ENCODE assay signal across 8 mouse cellular contexts in the genomic region with DNA sequence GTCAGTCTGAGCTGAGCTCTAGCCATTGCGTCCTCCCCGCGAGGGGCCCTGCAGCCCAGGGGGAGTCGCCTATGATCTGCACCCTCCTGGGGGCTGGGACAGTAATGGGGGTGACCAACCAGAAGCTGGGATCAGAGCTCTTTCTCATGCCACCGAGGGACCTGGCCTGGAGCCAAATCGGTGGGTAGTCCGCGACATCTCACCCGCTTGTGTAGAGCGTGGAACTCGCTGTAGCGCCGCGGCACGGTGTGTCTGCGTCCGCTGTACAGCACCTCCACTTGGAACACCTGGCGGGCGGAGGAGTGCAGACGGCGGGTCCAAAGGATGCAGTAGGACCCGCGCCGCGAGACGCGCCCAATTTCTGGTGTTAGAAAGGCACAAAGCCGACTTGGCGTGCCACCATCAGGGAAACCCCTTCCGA. TPM values are rescaled to one million over a fixed set of nuclear protein-coding genes. Genes with fewer than 3 reads are reported as not detected.
DNase-seq lines count a peak whose midpoint lies in the region; ATAC-seq and TF ChIP-seq lines count a peak whose summit lies in the region.

No protein-coding gene starts in this region.

- H3K27me3 ChIP-seq in heart, postnatal 0 days (ENCODE audit: control insufficient read depth, insufficient read depth, low read length), result peaks cover 13% of the 10 kb centered on the region; the same call in 1 of the 2 replicates
- no peaks in the 10 kb centered on the region for H3K27me3 ChIP-seq in myocyte (ENCODE audit: control insufficient read depth, insufficient read depth, insufficient read length)

- no peak overlapping the region for H3ac ChIP-seq in myocyte (ENCODE audit: control insufficient read depth, insufficient read length)

- H3K79me2 ChIP-seq in myocyte (ENCODE audit: control insufficient read depth, insufficient read depth), result no peaks in the 10 kb centered on the region

- H3K4me2 ChIP-seq in heart, postnatal 0 days (ENCODE audit: low read depth, low read length), result peak overlapping the region; percentile 88
- peak overlapping the region; percentile 80 for H3K4me2 ChIP-seq in myocyte (ENCODE audit: low read depth)

- peak overlapping the region; percentile 50 for H3K4me3 ChIP-seq in heart, postnatal 0 days (ENCODE audit: low read depth, low read length)
- H3K4me3 ChIP-seq in myocyte, result peak overlapping the region; percentile 17

- ATAC-seq in heart, postnatal 0 days (ENCODE audit: insufficient read depth, low read depth), result peak; percentile 31; the same call in 1 of the 2 replicates

- peak overlapping the region; percentile 46 for H3K9ac ChIP-seq in heart, postnatal 0 days (replicated peaks; ENCODE audit: low read depth, low read length)

- 1% methylated on average over 30 of the region's 30 CpGs for WGBS in heart, postnatal 0 days

- no peak for TF ChIP-seq POLR2A in myocyte (IDR thresholded peaks at IDR 0.05; ENCODE audit: insufficient read length, low read depth)

- peaks cover 9% of the 10 kb centered on the region; the same call in 1 of the 2 replicates for H3K4me1 ChIP-seq in heart, postnatal 0 days (ENCODE audit: control insufficient read depth, insufficient read depth)

- peak; percentile 48 for DNase-seq in embryo, embryonic 11 days
- DNase-seq in embryo, embryonic 10.5 days (ENCODE audit: low spot score), result no peak
- DNase-seq in CD4-positive, CD25-positive, alpha-beta regulatory T cell, adult 2 months (ENCODE audit: low read depth, low spot score), result peak; percentile 53
- DNase-seq in cerebellum, adult 9-11 months, result peak; percentile 48
- no peak for DNase-seq in heart, postnatal 0 days (ENCODE audit: low spot score)
- DNase-seq in liver (peak; percentile 69), adipocyte (ENCODE audit: low spot score) (no peak)

- no peaks in the 10 kb centered on the region for H3K9me3 ChIP-seq in heart, postnatal 0 days (replicated peaks; ENCODE audit: control insufficient read depth, low read length)

- H3K27ac ChIP-seq in heart, postnatal 0 days (ENCODE audit: low read depth), result no peak overlapping the region

- H3K36me3 ChIP-seq in heart, postnatal 0 days (replicated peaks; ENCODE audit: control insufficient read depth, insufficient read depth, low read length), result peaks cover 30% of the 10 kb centered on the region
- H3K36me3 ChIP-seq in myocyte (ENCODE audit: control insufficient read depth, insufficient read depth), result peaks cover 9% of the 10 kb centered on the region

- no peak for TF ChIP-seq EP300 in heart, postnatal 0 days (IDR thresholded peaks at IDR 0.05; ENCODE audit: low read depth)

- no peak for TF ChIP-seq CTCF in heart, postnatal 0 days (IDR thresholded peaks at IDR 0.05; ENCODE audit: low read depth)

TF ChIP-seq in myocyte, 11 proteins besides CTCF, POLR2A, EP300 and RAD21:
- TF ChIP-seq POLR2AphosphoS2 (IDR thresholded peaks at IDR 0.05; ENCODE audit: insufficient read length, low read depth), result no peak
- TF ChIP-seq TCF12 (IDR thresholded peaks at IDR 0.05; ENCODE audit: insufficient read depth, poor library complexity, severe bottlenecking), result no peak
- no peak for TF ChIP-seq MAX (IDR thresholded peaks at IDR 0.05; ENCODE audit: low read depth)
- no peak for TF ChIP-seq CEBPB (IDR thresholded peaks at IDR 0.05; ENCODE audit: insufficient read depth, poor library complexity, severe bottlenecking)
- no peak for TF ChIP-seq MYOG (IDR thresholded peaks at IDR 0.05; ENCODE audit: control insufficient read depth in 1 of 3, insufficient read depth in 1 of 3, insufficient read length in 2 of 3, low read depth in 2 of 3)
- no peak for TF ChIP-seq MYOD1 (IDR thresholded peaks at IDR 0.05; ENCODE audit: control insufficient read depth in 1 of 3, insufficient read length in 2 of 3, low read depth in 2 of 3)
- no peak for TF ChIP-seq SRF (IDR thresholded peaks at IDR 0.05; ENCODE audit: control insufficient read depth, insufficient read length, low read depth)

RNA-seq across cellular contexts. Expression of gene Snx22, which starts 0.5 kb away (rescaled TPM):
- total RNA-seq in heart, postnatal 0 days (2014; rRNA removed; ENCODE audit: low replicate concordance), result 3.0 TPM in 1 of 2 replicates, not detected in the other
- polyA plus RNA-seq in heart, postnatal 0 days (2015; fragmentation: Nextera tagmentation; extraction: Ambion mirVana), result 0.74 and 0.98 TPM in 2 replicates
- polyA plus RNA-seq in myocyte (2012; fragmentation: generic; extraction: Trizol), result 1.8 TPM

RNA-seq across cellular contexts. Expression of gene Ppib, which starts 9.0 kb away (rescaled TPM):
- 261 and 277 TPM in 2 replicates for total RNA-seq in heart, postnatal 0 days (2014; rRNA removed; ENCODE audit: low replicate concordance)
- polyA plus RNA-seq in heart, postnatal 0 days (2015; fragmentation: Nextera tagmentation; extraction: Ambion mirVana), result 310 and 323 TPM in 2 replicates
- polyA plus RNA-seq in myocyte (2012; fragmentation: generic; extraction: Trizol), result 651 TPM

RNA-seq across cellular contexts. Expression of gene Snx1, which starts 57.4 kb away (rescaled TPM):
- 38.0 and 63.4 TPM in 2 replicates for total RNA-seq in heart, postnatal 0 days (2014; rRNA removed; ENCODE audit: low replicate concordance)
- polyA plus RNA-seq in heart, postnatal 0 days (2015; fragmentation: Nextera tagmentation; extraction: Ambion mirVana), result 44.6 and 47.3 TPM in 2 replicates
- polyA plus RNA-seq in myocyte (2012; fragmentation: generic; extraction: Trizol), result 82.9 TPM

RNA-seq across cellular contexts. Expression of gene Ciao2a, which starts 57.4 kb away (rescaled TPM):
- total RNA-seq in heart, postnatal 0 days (2014; rRNA removed; ENCODE audit: low replicate concordance), result 74.2 and 81.6 TPM in 2 replicates
- polyA plus RNA-seq in heart, postnatal 0 days (2015; fragmentation: Nextera tagmentation; extraction: Ambion mirVana), result 154 and 162 TPM in 2 replicates
- polyA plus RNA-seq in myocyte (2012; fragmentation: generic; extraction: Trizol), result 42.4 TPM

Comparison
In these comparisons a context has a peak if more than half of its experiments do, and no peak if none do; other contexts are left out.
1. DNase-seq: peak in embryo, embryonic 11 days (single experiment), CD4-positive, CD25-positive, alpha-beta regulatory T cell, adult 2 months (single experiment), cerebellum, adult 9-11 months (single experiment) and liver (single experiment); none in embryo, embryonic 10.5 days (single experiment), heart, postnatal 0 days (single experiment) and adipocyte (single experiment).